ENCODE assay signal across 8 mouse cellular contexts in genomic region chr17:31790280-31791063, GRCm38 (mm10).
DNase-seq lines count a peak whose midpoint lies in the region; ATAC-seq and TF ChIP-seq lines count a peak whose summit lies in the region.

No protein-coding gene starts in this region.

- H3K4me3 ChIP-seq in forebrain, embryonic 14.5 days (ENCODE audit: low read depth, low read length): no peak overlapping the region
- H3K4me3 ChIP-seq in lung, postnatal 0 days (ENCODE audit: low read depth, low read length): no peak overlapping the region

- peak; percentile 25 to 27 for DNase-seq in left cerebral cortex, adult 18-20 months (ENCODE audit: low spot score in 2 of 2)
- no peak for DNase-seq in left cerebral cortex, adult 11 months (ENCODE audit: low spot score)
- DNase-seq in forebrain, embryonic 14.5 days (ENCODE audit: low spot score): peak; percentile 79
- peak; percentile 60 to 74 for DNase-seq in heart, postnatal 36 days
- peak; percentile 64 to 77 for DNase-seq in kidney, postnatal 4 days
- peak; percentile 85 for DNase-seq in lung, postnatal 0 days (ENCODE audit: low spot score)
- DNase-seq in retina, postnatal 1 day: peak; percentile 90

- peak overlapping the region; percentile 49 for H3K9ac ChIP-seq in forebrain, embryonic 14.5 days (ENCODE audit: low read length)
- H3K9ac ChIP-seq in lung, postnatal 0 days (replicated peaks; ENCODE audit: low read depth): no peak overlapping the region

- H3K36me3 ChIP-seq in forebrain, embryonic 14.5 days (ENCODE audit: control insufficient read depth, insufficient read depth, low read length): no peaks in the 10 kb centered on the region
- H3K36me3 ChIP-seq in lung, postnatal 0 days (ENCODE audit: insufficient read depth, low read length): no peaks in the 10 kb centered on the region

- no peaks in the 10 kb centered on the region for H3K9me3 ChIP-seq in forebrain, embryonic 14.5 days (replicated peaks; ENCODE audit: control insufficient read depth, low read length)
- H3K9me3 ChIP-seq in lung, postnatal 0 days (ENCODE audit: low read length): no peaks in the 10 kb centered on the region

- intact Hi-C loops in heart, postnatal 36 days (cut with DNase I): loop anchor here (2.0 to 5.0 kb wide), 2 partner anchors 42 to 64 kb away; partner anchors contain the start of gene Sik1

- peaks cover 23% of the 10 kb centered on the region for H3K4me1 ChIP-seq in forebrain, embryonic 14.5 days (ENCODE audit: control insufficient read depth, insufficient read depth, low read length)
- H3K4me1 ChIP-seq in lung, postnatal 0 days (ENCODE audit: insufficient read depth, low read depth, low read length): peaks cover 6% of the 10 kb centered on the region; the same call in 1 of the 2 replicates

- WGBS in forebrain, embryonic 14.5 days: 6% methylated on average over 22 of the region's 22 CpGs
- 25% methylated on average over 19 of the region's 22 CpGs for WGBS in lung, postnatal 0 days

- TF ChIP-seq EP300 in lung, postnatal 0 days (IDR thresholded peaks at IDR 0.05): no peak

- TF ChIP-seq CTCF in lung, postnatal 0 days (IDR thresholded peaks at IDR 0.05): peak; percentile 19; the same call in 1 of the 2 replicates

- H3K27me3 ChIP-seq in forebrain, embryonic 14.5 days (replicated peaks; ENCODE audit: control insufficient read depth, insufficient read depth, low read length): no peaks in the 10 kb centered on the region
- no peaks in the 10 kb centered on the region for H3K27me3 ChIP-seq in lung, postnatal 0 days (replicated peaks; ENCODE audit: insufficient read depth, low read length)

- H3K27ac ChIP-seq in forebrain, embryonic 14.5 days (ENCODE audit: low read depth, low read length): peak overlapping the region; percentile 76
- H3K27ac ChIP-seq in lung, postnatal 0 days (ENCODE audit: low read length): peak overlapping the region; percentile 22

- peak overlapping the region; percentile 30 for H3K4me2 ChIP-seq in forebrain, embryonic 14.5 days (ENCODE audit: low read length)
- H3K4me2 ChIP-seq in lung, postnatal 0 days (replicated peaks; ENCODE audit: low read depth, low read length): no peak overlapping the region

- peak; percentile 77 for ATAC-seq in forebrain, embryonic 14.5 days
- peak; percentile 79 for ATAC-seq in lung, postnatal 0 days
- no peak for ATAC-seq in megakaryocyte, adult 5-6 weeks (ENCODE audit: poor library complexity, severe bottlenecking)
